Mouse (Mus musculus): Measurements from ENCODE around the gene Morn3.

The Morn3 gene

GRCm38 (mm10) chr5:122990411-122991160 lies 56.2 kb downstream of the Morn3 start:
- peak; percentile 38 for DNase-seq (ENCODE audit: extremely low spot score)

DNA sequence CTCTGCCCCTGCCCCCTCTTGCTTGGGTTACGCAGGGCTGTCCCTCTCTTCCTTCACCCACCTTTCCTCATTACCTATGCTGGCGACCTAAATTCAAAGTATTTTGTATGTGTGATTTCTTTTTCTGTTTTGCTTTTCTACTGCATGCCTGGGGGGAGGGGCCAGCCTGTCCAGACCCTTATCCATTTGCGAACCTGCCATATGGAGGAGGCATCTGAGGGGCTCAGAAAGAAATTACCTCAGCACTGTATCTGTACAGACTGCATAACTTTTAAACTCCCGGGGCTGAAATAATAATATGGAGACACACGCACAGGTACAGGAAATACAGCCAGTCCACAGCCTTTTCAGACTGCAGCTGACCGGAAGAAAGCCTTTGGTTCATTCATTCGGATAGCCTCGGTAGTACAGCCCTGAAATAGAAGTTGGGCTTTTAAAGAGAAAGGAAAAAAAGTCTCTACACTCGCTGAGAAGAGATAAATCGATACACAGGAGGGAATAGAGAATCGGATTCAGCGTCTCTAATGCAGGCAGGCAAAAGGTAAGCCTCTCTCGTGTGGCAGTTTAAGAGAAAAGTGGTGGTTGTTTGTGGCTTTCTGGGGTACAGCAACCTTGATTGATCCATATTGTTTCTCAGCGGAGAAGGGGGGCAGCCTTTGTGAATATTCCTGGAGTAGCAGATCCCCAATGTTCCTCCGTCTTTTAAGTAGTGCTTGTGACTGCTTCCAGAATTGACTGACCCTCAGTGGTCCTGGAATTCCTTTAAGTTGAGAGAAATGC lies 57.1 kb downstream of the Morn3 start, which contains the start of gene Kdm2b:
TSS of gene Kdm2b (minus strand) at position 273 of the 780 bp plus-strand sequence.
- DNase-seq (ENCODE audit: extremely low spot score) = peak; percentile 29

DNA sequence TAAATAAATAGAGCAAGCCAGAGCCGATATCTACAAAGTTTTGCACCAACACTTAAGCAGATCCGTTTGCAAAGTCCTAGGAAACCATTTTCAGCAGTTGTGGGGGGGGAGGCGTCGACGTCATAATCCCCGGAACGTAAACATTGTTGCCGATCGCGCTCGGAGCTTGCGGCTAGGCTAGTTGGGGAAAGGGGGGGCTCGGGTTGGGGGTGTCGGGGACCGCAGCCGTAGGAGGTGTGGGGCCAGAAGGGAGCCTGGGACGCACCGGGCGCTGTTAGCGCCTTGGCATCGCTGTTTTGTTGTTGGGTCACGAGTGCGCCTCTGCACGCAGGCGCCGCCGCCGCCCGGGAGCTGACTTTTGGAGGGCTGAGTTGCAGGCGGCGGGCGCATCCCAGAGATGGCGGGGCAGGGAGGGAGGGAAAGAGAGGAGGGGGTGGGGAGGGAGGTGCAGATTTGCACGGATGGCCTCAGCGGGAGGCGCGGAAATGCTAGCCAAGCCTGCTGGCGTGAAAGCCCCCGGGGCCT lies 57.8 kb downstream of the Morn3 start:
- DNase-seq (ENCODE audit: extremely low spot score) = peak; percentile 89

DNA sequence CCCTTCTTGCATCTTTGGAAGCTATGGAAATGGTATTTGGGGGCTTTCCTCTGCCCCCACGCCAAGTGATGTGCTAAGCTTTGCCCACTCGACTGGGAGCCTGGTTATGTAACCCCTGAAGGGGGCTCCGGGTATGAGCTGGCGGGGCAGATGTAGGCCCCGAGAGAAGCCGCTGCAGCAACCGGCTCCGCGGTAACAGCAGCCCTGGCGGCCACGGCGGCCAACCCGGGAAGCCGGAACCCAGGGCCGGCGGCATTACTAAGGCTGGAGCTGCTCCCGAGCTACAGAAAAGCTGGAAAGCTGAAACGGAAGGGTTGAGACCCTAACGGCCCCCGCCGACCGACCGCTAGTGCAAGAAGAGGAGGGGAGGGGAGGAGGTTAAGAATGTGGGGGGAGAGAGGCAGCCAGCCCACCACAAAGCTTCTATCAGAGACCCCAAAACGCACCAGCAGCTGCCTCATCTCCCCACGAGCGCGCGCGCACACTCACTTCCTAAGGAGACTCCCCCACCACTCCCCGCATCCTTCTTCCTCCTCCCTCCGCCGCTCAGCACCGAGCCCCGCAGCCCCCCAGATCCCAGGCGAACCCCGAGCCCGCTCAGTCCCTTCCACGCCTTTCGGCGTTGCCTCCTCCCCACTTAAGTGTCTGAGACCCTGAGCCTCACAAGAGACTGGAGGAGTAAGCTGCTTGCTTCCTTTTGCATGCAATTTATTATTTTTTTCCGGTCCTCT lies 58.6 kb downstream of the Morn3 start:
- DNase-seq (ENCODE audit: extremely low spot score) = peak; percentile 69

DNA sequence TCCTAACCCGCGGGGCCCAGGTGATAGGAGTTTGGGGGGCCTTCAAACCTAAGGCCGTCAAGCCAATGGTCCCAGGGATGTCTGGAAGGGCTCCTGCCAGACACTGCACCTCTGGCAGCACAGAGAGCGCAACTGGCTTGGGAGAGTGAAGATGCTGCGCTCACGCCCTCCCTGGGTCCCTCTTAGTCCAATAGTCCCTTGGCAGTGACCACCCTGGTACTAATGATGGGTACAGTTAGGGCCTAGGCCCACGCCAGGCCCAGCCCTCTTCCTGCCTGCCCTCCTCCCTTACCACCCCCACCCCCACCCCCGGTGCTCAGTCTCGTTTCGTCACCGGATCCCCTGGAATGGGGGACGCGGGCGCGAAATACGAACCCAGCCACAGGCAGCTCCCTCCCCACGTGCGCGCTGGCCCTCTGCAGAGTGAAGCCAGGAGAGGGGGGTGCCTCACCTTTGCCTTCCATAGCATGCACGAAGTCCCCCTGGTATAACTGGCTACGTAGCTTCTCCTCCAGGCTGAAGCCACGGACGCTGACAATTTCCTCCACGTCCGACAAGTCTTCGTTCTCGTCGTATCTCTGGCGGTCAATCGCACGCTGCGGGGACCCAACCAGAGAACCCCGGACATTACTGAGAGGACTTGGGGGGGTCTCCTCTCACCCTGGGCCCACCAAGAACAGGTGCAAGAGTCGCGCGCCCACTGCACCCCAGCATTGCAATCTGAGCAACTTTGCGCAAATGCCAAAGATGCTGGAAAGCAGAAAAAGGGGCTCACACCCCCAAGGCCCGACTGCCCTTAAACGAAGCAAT lies 59.4 kb downstream of the Morn3 start:
- peak; percentile 65 for DNase-seq (ENCODE audit: extremely low spot score)

GRCm38 (mm10) chr5:122986091-122986493 lies 60.7 kb downstream of the Morn3 start:
- peak; percentile 39 for DNase-seq (ENCODE audit: extremely low spot score)

Data from embryo, embryonic 9.5 days (tissue).